Mouse (Mus musculus) liver, embryonic 16.5 days (tissue): ENCODE measurements around the gene Tshz3. TPM values are rescaled to one million over a fixed set of nuclear protein-coding genes. Genes with fewer than 3 reads are reported as not detected.

Experiments
- ATAC-seq: fragments of 200-750 bp; cut with Nextera tagmentation; 2 replicates; pipeline ENCODE4 v1.8.0; 2017; ENCODE audit warnings: low read depth, mild to moderate bottlenecking, moderate number of reproducible peaks, moderate library complexity
- H3K27ac ChIP-seq: fragments of 300-500 bp; sonication (generic); 2 replicates; pipeline ENCODE4 v1.5.1; 2014; ENCODE audit warnings: mild to moderate bottlenecking, low read length
- H3K27me3 ChIP-seq: fragments of 300-500 bp; sonication (generic); 2 replicates; pipeline ENCODE4 v1.6.1; 2014; ENCODE audit warnings: low read depth, low read length, mixed read lengths; ENCODE audit not compliant: control insufficient read depth, insufficient read depth
- H3K36me3 ChIP-seq: fragments of 300-500 bp; sonication (generic); 2 replicates; pipeline ENCODE4 v1.6.1; 2014; ENCODE audit warnings: mild to moderate bottlenecking; ENCODE audit not compliant: control insufficient read depth, insufficient read depth
- H3K4me1 ChIP-seq: fragments of 300-500 bp; sonication (generic); 2 replicates; pipeline ENCODE4 v1.6.1; 2014; ENCODE audit warnings: low read depth, low read length, mixed read lengths; ENCODE audit not compliant: control insufficient read depth
- H3K4me2 ChIP-seq: fragments of 300-500 bp; sonication (generic); 2 replicates; pipeline ENCODE4 v1.6.1; 2014; ENCODE audit warnings: low read depth, low read length, mixed read lengths
- H3K4me3 ChIP-seq: fragments of 300-500 bp; sonication (generic); 2 replicates; pipeline ENCODE4 v1.5.1; 2014; ENCODE audit warnings: low read depth, mild to moderate bottlenecking, low read length
- H3K9ac ChIP-seq: fragments of 300-500 bp; sonication (generic); 2 replicates; pipeline ENCODE4 v1.6.1; 2014; ENCODE audit warnings: low read depth, low read length
- H3K9me3 ChIP-seq: fragments of 300-500 bp; sonication (generic); replicated peaks from 2 replicates; pipeline ENCODE4 v1.6.1; 2016; ENCODE audit warnings: low read length; ENCODE audit not compliant: control insufficient read depth
- WGBS: fragments of 180-500 bp; shearing (Covaris S2); extraction: QIAGEN DNeasy Blood & Tissue Kit; methylation state at CpG from one replicate; pipeline ENCODE4 v1.1.7; 2014; ENCODE audit not compliant: insufficient replicate concordance; 5-methylcytosine and 5-hydroxymethylcytosine counted together
- polyA plus RNA-seq: library from polyadenylated mRNA; unstranded; fragments of >200 nt; fragmentation: Nextera tagmentation; extraction: Ambion mirVana; gene quantifications from 2 replicates; pipeline ENCODE4 v1.2.1, GENCODE M21; 2015

The Tshz3 gene
- polyA plus RNA-seq, 1 experiment from 2014 or later = 0.67 TPM

DNA sequence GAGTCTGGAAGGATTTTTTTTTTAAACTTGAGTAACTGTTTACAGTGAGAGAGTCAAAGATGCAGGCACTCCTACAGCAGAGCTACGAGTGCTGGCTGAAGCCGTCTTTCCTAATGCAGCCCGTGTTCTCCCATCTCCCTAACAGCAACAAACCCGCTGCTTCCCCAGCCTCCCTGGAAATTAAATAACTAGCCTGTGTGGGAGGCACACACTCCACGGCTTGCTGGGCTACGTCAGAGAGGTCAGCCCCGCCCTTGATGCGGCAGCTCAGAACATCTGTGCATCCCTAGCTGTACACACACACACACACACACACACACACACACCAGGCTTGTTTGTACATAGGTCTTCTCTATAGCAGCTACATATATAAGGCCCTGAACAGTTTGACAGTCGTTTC, 22.9 kb downstream of the Tshz3 start:
- Histone ChIP-seq H3K4me3 (no peak overlapping the region), H3K9me3 (no peaks in the 10 kb centered on the region), H3K9ac (no peak overlapping the region), H3K27me3 (no peaks in the 10 kb centered on the region), H3K4me1 (no peaks in the 10 kb centered on the region), H3K36me3 (no peaks in the 10 kb centered on the region), H3K4me2 (no peak overlapping the region), H3K27ac (no peak overlapping the region)
- WGBS = 58% methylated on average over 9 of the region's 9 CpGs
- ATAC-seq = no peak

DNA sequence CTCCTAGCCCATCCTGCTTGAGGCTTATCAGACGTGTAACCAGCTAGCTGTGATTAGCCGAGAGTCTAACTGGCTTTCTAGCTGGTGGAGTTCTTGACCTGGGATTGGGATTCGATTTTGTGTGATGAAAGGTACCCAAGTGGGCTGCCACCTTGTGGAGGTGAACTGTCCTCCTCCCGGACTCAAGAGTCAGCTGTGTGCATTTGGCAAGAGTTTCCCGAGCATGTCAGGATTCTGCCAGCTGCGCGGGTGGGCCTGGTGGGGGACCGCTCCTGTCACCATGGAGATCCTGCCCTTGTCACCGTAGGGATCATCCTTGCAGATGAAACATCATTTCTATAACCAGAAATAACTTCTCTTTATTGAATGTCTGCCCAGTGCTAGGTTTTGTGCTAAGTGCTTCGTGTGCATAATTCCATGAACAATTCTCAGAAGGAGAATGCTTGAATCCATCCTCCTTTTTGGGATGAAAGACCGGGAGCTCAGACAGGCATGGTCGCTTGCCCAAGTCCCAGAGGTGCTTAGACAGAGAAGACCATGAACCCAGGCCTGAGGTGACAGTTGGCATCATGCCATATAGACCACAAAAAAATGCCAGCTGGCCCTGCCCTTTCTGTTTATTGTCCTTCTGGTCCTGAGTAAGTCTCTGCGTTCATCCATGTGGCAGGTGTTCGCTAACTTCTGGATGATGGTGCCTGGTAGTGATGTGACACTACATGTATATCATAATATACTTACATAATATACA, 38.6 kb downstream of the Tshz3 start:
- no peaks in the 10 kb centered on the region for H3K27me3 ChIP-seq
- 64% methylated on average over 14 of the region's 14 CpGs for WGBS
- no peak overlapping the region for H3K27ac ChIP-seq
- ATAC-seq = no peak
- no peak overlapping the region for H3K9ac ChIP-seq
- no peak overlapping the region for H3K4me2 ChIP-seq
- H3K36me3 ChIP-seq = no peaks in the 10 kb centered on the region
- no peaks in the 10 kb centered on the region for H3K4me1 ChIP-seq
- no peaks in the 10 kb centered on the region for H3K9me3 ChIP-seq
- H3K4me3 ChIP-seq = no peak overlapping the region

DNA sequence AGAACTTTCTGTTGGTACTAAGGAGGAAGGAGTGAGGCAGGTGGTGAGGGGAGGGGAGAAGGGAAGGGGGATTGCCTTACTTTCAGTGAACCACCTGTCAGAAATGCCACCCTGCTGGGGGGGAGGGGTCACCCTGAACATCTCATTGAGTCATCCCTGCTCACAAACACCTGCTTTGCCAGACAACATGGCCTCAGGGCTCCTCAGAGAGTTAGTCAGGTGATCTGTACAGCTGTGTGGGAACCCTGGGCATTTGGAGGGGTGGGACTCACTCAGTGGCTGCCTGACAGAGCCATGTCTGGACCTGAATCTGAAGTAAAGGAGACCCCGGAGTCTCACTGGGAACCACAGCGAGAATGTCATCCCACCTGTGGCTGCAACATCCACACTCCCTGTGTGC, 53.6 kb downstream of the Tshz3 start:
- H3K4me2 ChIP-seq = no peak overlapping the region
- H3K9ac ChIP-seq = no peak overlapping the region
- WGBS = 71% methylated on average over 2 of the region's 2 CpGs
- no peaks in the 10 kb centered on the region for H3K36me3 ChIP-seq
- H3K4me3 ChIP-seq = no peak overlapping the region
- ATAC-seq = no peak
- no peak overlapping the region for H3K27ac ChIP-seq
- no peaks in the 10 kb centered on the region for H3K27me3 ChIP-seq
- no peaks in the 10 kb centered on the region for H3K4me1 ChIP-seq
- H3K9me3 ChIP-seq = no peaks in the 10 kb centered on the region

DNA sequence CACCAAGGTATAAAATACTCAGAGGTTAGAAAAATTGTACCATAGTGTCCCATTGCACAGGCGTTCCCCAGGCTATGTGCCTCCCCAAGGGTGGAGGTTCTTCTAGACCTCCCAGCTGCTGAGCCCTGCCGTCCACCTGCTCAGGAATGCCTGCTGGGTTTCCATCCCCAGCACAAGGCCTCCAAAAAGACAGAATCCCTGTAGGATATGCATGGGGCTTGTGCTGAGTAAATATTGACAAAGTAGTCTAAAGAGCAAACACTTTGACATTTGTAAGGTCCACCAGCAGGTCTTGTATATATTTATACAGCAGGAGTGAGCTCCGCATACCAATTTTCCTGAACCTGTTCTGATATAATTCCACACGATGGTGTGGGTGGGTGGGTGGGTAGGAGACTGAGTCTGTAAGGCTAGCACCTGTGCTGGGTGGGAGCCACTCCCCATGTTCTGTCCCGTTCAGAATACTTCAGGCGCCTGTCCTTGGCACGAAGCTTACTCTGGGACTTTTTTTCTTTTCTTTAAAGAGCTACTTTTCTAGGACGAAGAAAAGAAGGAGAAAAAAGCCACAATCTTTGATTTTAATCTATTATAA, 69.7 kb downstream of the Tshz3 start:
- no peak overlapping the region for H3K27ac ChIP-seq
- H3K36me3 ChIP-seq = no peaks in the 10 kb centered on the region
- H3K4me2 ChIP-seq = no peak overlapping the region
- WGBS = 61% methylated on average over 8 of the region's 8 CpGs
- no peak overlapping the region for H3K4me3 ChIP-seq
- H3K4me1 ChIP-seq = no peaks in the 10 kb centered on the region
- H3K9ac ChIP-seq = no peak overlapping the region
- H3K9me3 ChIP-seq = no peaks in the 10 kb centered on the region
- no peaks in the 10 kb centered on the region for H3K27me3 ChIP-seq
- ATAC-seq = no peak

DNA sequence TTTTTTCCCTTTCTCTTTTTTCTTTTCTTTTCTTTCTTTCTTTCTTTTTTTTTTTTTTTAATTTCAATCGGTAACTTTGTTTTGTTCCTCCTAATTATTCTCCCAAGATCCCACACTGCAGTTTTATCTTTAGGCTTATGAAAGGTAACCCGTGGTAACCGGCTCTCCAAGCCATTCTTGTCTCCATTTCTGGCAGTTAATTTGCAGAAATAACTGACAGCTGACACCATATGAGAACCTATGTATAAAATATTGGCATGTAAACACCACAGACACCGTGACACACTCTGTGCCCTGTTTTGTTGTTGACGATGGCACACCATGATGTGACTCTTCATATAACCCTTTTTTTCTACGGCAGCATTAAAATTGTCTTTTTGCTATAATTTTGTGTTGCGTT, 75.2 kb downstream of the Tshz3 start:
- Histone ChIP-seq H3K9me3 (no peaks in the 10 kb centered on the region), H3K27ac (no peak overlapping the region), H3K27me3 (no peaks in the 10 kb centered on the region), H3K36me3 (no peaks in the 10 kb centered on the region), H3K9ac (no peak overlapping the region), H3K4me3 (no peak overlapping the region), H3K4me2 (no peak overlapping the region), H3K4me1 (no peaks in the 10 kb centered on the region)
- no peak for ATAC-seq
- WGBS = 70% methylated on average over 7 of the region's 7 CpGs

DNA sequence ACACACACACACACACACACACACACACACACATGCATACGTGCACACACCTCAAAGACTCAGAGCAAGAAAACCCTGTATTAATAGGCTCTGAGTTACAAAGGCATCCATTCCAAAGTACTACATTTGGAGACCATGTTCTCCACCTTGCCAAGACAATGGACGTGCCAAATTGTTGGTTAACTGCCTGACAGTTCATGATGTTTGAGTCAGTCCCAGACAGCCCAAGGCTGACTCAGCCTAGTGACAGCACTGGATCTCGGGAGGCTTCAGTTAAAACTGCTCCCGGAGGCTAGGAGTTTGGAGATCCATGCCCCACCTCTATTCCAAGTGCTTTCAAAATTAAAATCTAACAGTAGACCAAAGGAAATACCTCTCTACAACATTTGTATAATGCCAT, 79.0 kb downstream of the Tshz3 start:
- no peak overlapping the region for H3K4me2 ChIP-seq

DNA sequence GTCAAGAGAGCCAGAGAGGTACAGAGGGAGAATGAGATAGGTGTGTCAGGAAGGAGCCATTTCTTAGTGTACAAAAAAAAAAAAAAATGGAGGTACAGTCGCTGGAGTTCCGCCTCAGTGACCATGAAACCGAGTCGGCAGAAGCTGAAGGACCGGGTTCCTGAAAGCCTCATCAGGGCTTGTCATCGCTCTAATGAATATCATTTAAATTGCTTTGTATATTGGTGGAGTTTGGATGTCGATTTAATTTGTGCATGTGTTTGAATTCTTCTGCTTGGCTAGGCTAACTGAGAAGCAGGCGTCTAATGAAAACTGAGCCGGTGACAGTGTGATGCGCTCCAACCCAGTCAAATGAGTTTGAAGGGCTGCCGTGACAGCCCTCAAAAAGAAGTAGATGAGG, 80.5 kb downstream of the Tshz3 start:
- Histone ChIP-seq H3K4me2 (no peak overlapping the region), H3K36me3 (no peaks in the 10 kb centered on the region), H3K9ac (no peak overlapping the region), H3K9me3 (no peaks in the 10 kb centered on the region), H3K4me1 (no peaks in the 10 kb centered on the region), H3K4me3 (no peak overlapping the region), H3K27ac (no peak overlapping the region), H3K27me3 (no peaks in the 10 kb centered on the region)
- no peak for ATAC-seq
- 66% methylated on average over 11 of the region's 11 CpGs for WGBS

More for the DNA sequence above, 79.0 kb downstream of the Tshz3 start:
- H3K9ac ChIP-seq = no peak overlapping the region
- H3K27ac ChIP-seq = no peak overlapping the region
- WGBS = 59% methylated on average over 4 of the region's 4 CpGs
- no peaks in the 10 kb centered on the region for H3K9me3 ChIP-seq
- no peaks in the 10 kb centered on the region for H3K36me3 ChIP-seq
- ATAC-seq = no peak
- H3K27me3 ChIP-seq = no peaks in the 10 kb centered on the region
- no peaks in the 10 kb centered on the region for H3K4me1 ChIP-seq
- H3K4me3 ChIP-seq = no peak overlapping the region

DNA sequence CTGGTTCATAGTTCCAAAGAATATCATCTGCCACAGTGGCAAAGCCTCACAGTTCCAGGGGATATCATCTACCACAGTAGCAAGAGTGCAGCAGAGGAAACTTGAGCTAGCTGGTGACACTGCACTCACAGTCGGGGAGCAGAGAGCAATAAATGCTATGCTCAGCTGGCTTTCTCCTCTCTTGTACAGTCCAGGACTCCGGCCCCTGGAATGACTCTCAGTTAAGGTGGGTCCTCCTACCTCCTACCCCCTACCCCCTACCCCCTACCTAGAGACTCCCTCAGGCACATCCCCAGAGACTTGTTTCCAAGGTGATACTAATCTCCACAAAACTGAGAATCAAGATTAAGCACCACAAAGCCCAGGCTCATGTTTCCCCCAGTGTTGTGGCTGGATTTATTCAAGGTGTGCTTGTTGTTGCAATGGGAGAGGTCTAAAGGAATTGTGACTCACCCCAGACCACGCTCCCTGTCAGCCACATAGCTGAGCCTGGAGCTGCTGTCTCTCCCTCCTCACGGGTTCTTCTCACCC, 86.4 kb downstream of the Tshz3 start:
- Histone ChIP-seq H3K27ac (no peak overlapping the region), H3K9ac (no peak overlapping the region), H3K36me3 (no peaks in the 10 kb centered on the region), H3K9me3 (no peaks in the 10 kb centered on the region), H3K4me1 (no peaks in the 10 kb centered on the region), H3K4me3 (no peak overlapping the region), H3K27me3 (no peaks in the 10 kb centered on the region), H3K4me2 (no peak overlapping the region)
- WGBS = 58% methylated on average over 4 of the region's 4 CpGs
- ATAC-seq = no peak

DNA sequence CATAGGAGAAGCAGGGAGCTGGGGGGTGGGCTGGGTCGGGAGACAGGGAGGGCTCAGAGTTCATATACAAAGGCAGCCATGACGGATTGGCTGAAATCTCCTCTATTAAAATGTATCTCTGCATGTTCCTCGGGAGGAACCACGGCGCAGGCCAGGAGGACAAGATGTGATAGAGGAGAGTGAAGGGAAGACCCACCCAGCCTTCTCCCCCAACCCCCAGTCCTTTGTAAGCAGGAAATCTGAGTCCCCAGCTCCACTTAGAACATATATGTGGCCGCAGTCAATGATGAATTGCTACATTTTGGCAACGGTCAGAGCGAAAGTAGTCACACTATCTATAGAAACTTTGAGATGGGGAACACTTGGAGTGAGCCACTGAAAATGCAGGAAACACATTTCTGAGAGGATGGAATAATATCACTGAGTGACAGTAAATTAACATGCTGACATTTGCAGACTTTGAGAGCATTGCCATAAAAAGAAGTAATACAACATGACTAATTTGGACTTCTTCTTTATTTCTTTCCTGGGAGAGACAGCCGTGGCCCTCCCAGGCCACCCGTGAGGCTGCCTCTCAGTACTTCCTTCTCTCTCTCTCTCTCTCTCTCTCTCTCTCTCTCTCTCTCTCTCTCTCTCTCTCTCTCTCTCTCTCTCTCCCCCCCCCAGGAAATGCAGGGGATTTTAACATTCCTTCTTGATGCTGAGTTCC, 88.9 kb downstream of the Tshz3 start:
- Histone ChIP-seq H3K4me1 (no peaks in the 10 kb centered on the region), H3K4me2 (no peak overlapping the region), H3K9me3 (no peaks in the 10 kb centered on the region), H3K27ac (no peak overlapping the region), H3K9ac (no peak overlapping the region), H3K27me3 (no peaks in the 10 kb centered on the region), H3K4me3 (no peak overlapping the region), H3K36me3 (no peaks in the 10 kb centered on the region)
- WGBS = 52% methylated on average over 10 of the region's 10 CpGs
- no peak for ATAC-seq
